Mouse (Mus musculus) heart, embryonic 15.5 days (tissue): ENCODE data around the gene Pla2g4b. TPM values are rescaled to one million over a fixed set of nuclear protein-coding genes. Genes with fewer than 3 reads are reported as not detected.
A peak's percentile ranks its signal among the peaks of the same experiment; 100 is the strongest.

Experiments
- ATAC-seq: fragments of 200-750 bp; cut with Nextera tagmentation; replicated peaks from 2 replicates; pipeline ENCODE4 v1.8.0; 2017; ENCODE audit warnings: low read depth, moderate TSS enrichment; ENCODE audit not compliant: insufficient number of reproducible peaks, insufficient read depth, low FRiP score
- H3K27ac ChIP-seq: fragments of 300-500 bp; sonication (generic); 2 replicates; pipeline ENCODE4 v1.5.1; 2015; ENCODE audit warnings: mild to moderate bottlenecking, inconsistent platforms
- H3K27me3 ChIP-seq: fragments of 300-500 bp; sonication (generic); 2 replicates; pipeline ENCODE4 v1.6.1; 2015; ENCODE audit warnings: inconsistent platforms
- H3K36me3 ChIP-seq: fragments of 300-500 bp; sonication (generic); 2 replicates; pipeline ENCODE4 v1.6.1; 2015; ENCODE audit warnings: mild to moderate bottlenecking, inconsistent platforms
- H3K4me1 ChIP-seq: fragments of 300-500 bp; sonication (generic); replicated peaks from 2 replicates; pipeline ENCODE4 v1.6.1; 2015; ENCODE audit warnings: inconsistent platforms
- H3K4me2 ChIP-seq: fragments of 300-500 bp; sonication (generic); 2 replicates; pipeline ENCODE4 v1.6.1; 2015; ENCODE audit warnings: inconsistent platforms, mild to moderate bottlenecking, moderate library complexity
- H3K4me3 ChIP-seq: fragments of 300-500 bp; sonication (generic); 2 replicates; pipeline ENCODE4 v1.5.1; 2015; ENCODE audit warnings: mild to moderate bottlenecking, inconsistent platforms
- H3K9ac ChIP-seq: fragments of 300-500 bp; sonication (generic); 2 replicates; pipeline ENCODE4 v1.6.1; 2015; ENCODE audit warnings: mild to moderate bottlenecking, inconsistent platforms
- H3K9me3 ChIP-seq: fragments of 300-500 bp; sonication (generic); replicated peaks from 2 replicates; pipeline ENCODE4 v1.6.1; 2016; ENCODE audit warnings: inconsistent platforms
- WGBS: fragments of 180-500 bp; shearing (Covaris S2); methylation state at CpG from one replicate; pipeline ENCODE4 v1.1.7; 2015; ENCODE audit warnings: mixed read lengths; 5-methylcytosine and 5-hydroxymethylcytosine counted together
- polyA plus RNA-seq: library from polyadenylated mRNA; unstranded; fragments of >200 nt; fragmentation: Nextera tagmentation; extraction: Ambion mirVana; gene quantifications from 2 replicates; pipeline ENCODE4 v1.2.1, GENCODE M21; 2015

Gene Pla2g4b
- polyA plus RNA-seq, 1 experiment from 2014 or later, result 1.3 TPM

- H3K9ac ChIP-seq, result 0 out of 2 replicates have a peak overlapping the region, but pooled peaks have one; percentile 10
- no peaks in the 10 kb centered on the region for H3K9me3 ChIP-seq
- 64% methylated on average over 14 of the region's 14 CpGs for WGBS
- no peak overlapping the region for H3K27ac ChIP-seq
- no peak overlapping the region for H3K4me2 ChIP-seq
- ATAC-seq, result no peak
- no peak overlapping the region for H3K4me3 ChIP-seq
- peaks cover 5% of the 10 kb centered on the region for H3K27me3 ChIP-seq
- peaks cover 10% of the 10 kb centered on the region for H3K36me3 ChIP-seq
- H3K4me1 ChIP-seq, result peaks cover 13% of the 10 kb centered on the region
Observed at GRCm38 (mm10) chr2:120046486-120047310, 13.5 kb downstream of the Pla2g4b start.

GRCm38 (mm10) chr2:120048173-120048572 lies 15.0 kb downstream of the Pla2g4b start:
- no peak for ATAC-seq
- H3K27me3 ChIP-seq, result peaks cover 5% of the 10 kb centered on the region
- no peaks in the 10 kb centered on the region for H3K9me3 ChIP-seq
- no peaks in the 10 kb centered on the region for H3K36me3 ChIP-seq
- H3K4me3 ChIP-seq, result no peak overlapping the region
- peaks cover 13% of the 10 kb centered on the region for H3K4me1 ChIP-seq
- H3K9ac ChIP-seq, result no peak overlapping the region
- WGBS, result 74% methylated on average over 9 of the region's 9 CpGs
- no peak overlapping the region for H3K4me2 ChIP-seq
- no peak overlapping the region for H3K27ac ChIP-seq

- 55% methylated on average over 10 of the region's 10 CpGs for WGBS
- no peak overlapping the region for H3K27ac ChIP-seq
- no peaks in the 10 kb centered on the region for H3K9me3 ChIP-seq
- no peak overlapping the region for H3K4me2 ChIP-seq
- no peaks in the 10 kb centered on the region for H3K36me3 ChIP-seq
- no peak for ATAC-seq
- H3K4me1 ChIP-seq, result peaks cover 12% of the 10 kb centered on the region
- no peak overlapping the region for H3K9ac ChIP-seq
- peaks cover 5% of the 10 kb centered on the region for H3K27me3 ChIP-seq
- H3K4me3 ChIP-seq, result no peak overlapping the region
Observed at GRCm38 (mm10) chr2:120049632-120050274, 16.5 kb downstream of the Pla2g4b start.

- Histone ChIP-seq H3K4me1 (peaks cover 26% of the 10 kb centered on the region), H3K4me2 (no peak overlapping the region), H3K27ac (no peak overlapping the region), H3K4me3 (no peak overlapping the region), H3K27me3 (peaks cover 5% of the 10 kb centered on the region), H3K9ac (no peak overlapping the region), H3K36me3 (no peaks in the 10 kb centered on the region), H3K9me3 (no peaks in the 10 kb centered on the region)
- no peak for ATAC-seq
- 46% methylated on average over 6 of the region's 6 CpGs for WGBS
Observed at GRCm38 (mm10) chr2:120051405-120051804, 18.2 kb downstream of the Pla2g4b start.

GRCm38 (mm10) chr2:120054771-120055552 lies 21.7 kb downstream of the Pla2g4b start:
- Histone ChIP-seq H3K4me3 (no peak overlapping the region), H3K27me3 (peaks cover 5% of the 10 kb centered on the region; the same call in 1 of the 2 replicates), H3K9ac (no peak overlapping the region), H3K4me2 (no peak overlapping the region), H3K27ac (peak overlapping the region; percentile 76), H3K4me1 (peaks cover 30% of the 10 kb centered on the region), H3K9me3 (no peaks in the 10 kb centered on the region), H3K36me3 (no peaks in the 10 kb centered on the region)
- peak; percentile 37; the same call in 1 of the 2 replicates for ATAC-seq
- WGBS, result 50% methylated on average over 12 of the region's 12 CpGs

GRCm38 (mm10) chr2:120055923-120056322 lies 22.7 kb downstream of the Pla2g4b start:
- WGBS, result 77% methylated on average over 10 of the region's 10 CpGs
- no peak overlapping the region for H3K4me2 ChIP-seq
- H3K27me3 ChIP-seq, result no peaks in the 10 kb centered on the region
- H3K9ac ChIP-seq, result no peak overlapping the region
- H3K9me3 ChIP-seq, result no peaks in the 10 kb centered on the region
- peaks cover 30% of the 10 kb centered on the region for H3K4me1 ChIP-seq
- H3K27ac ChIP-seq, result no peak overlapping the region
- no peaks in the 10 kb centered on the region for H3K36me3 ChIP-seq
- H3K4me3 ChIP-seq, result no peak overlapping the region
- ATAC-seq, result no peak

GRCm38 (mm10) chr2:120058818-120059217 lies 25.6 kb downstream of the Pla2g4b start:
- Histone ChIP-seq H3K9me3 (no peaks in the 10 kb centered on the region), H3K27ac (no peak overlapping the region), H3K4me1 (peaks cover 30% of the 10 kb centered on the region), H3K4me2 (no peak overlapping the region), H3K9ac (no peak overlapping the region), H3K27me3 (0 out of 2 replicates have a peak, but pooled peaks cover 4% of the 10 kb centered on the region), H3K4me3 (no peak overlapping the region), H3K36me3 (no peaks in the 10 kb centered on the region)
- ATAC-seq, result no peak
- 81% methylated on average over 4 of the region's 4 CpGs for WGBS

GRCm38 (mm10) chr2:120059466-120059865 lies 26.2 kb downstream of the Pla2g4b start:
- Histone ChIP-seq H3K4me2 (no peak overlapping the region), H3K27me3 (0 out of 2 replicates have a peak, but pooled peaks cover 4% of the 10 kb centered on the region), H3K36me3 (no peaks in the 10 kb centered on the region), H3K4me3 (no peak overlapping the region), H3K9ac (no peak overlapping the region), H3K27ac (no peak overlapping the region), H3K4me1 (peaks cover 24% of the 10 kb centered on the region), H3K9me3 (no peaks in the 10 kb centered on the region)
- ATAC-seq, result no peak
- WGBS, result 70% methylated on average over 3 of the region's 3 CpGs

- Histone ChIP-seq H3K9me3 (no peaks in the 10 kb centered on the region), H3K36me3 (no peaks in the 10 kb centered on the region), H3K4me2 (no peak overlapping the region), H3K27me3 (0 out of 2 replicates have a peak, but pooled peaks cover 4% of the 10 kb centered on the region), H3K9ac (no peak overlapping the region), H3K4me3 (no peak overlapping the region), H3K27ac (no peak overlapping the region), H3K4me1 (peaks cover 16% of the 10 kb centered on the region)
- ATAC-seq, result no peak
- WGBS, result 61% methylated on average over 6 of the region's 6 CpGs
Observed at GRCm38 (mm10) chr2:120060190-120060589, 27.0 kb downstream of the Pla2g4b start.

GRCm38 (mm10) chr2:120060651-120061050 lies 27.4 kb downstream of the Pla2g4b start:
- H3K9ac ChIP-seq, result no peak overlapping the region
- 0 out of 2 replicates have a peak, but pooled peaks cover 4% of the 10 kb centered on the region for H3K27me3 ChIP-seq
- H3K9me3 ChIP-seq, result no peaks in the 10 kb centered on the region
- no peaks in the 10 kb centered on the region for H3K36me3 ChIP-seq
- H3K4me1 ChIP-seq, result peaks cover 12% of the 10 kb centered on the region
- no peak overlapping the region for H3K4me3 ChIP-seq
- no peak overlapping the region for H3K4me2 ChIP-seq
- 72% methylated on average over 9 of the region's 9 CpGs for WGBS
- H3K27ac ChIP-seq, result no peak overlapping the region
- ATAC-seq, result no peak

- H3K4me3 ChIP-seq, result no peak overlapping the region
- no peaks in the 10 kb centered on the region; the same call in 1 of the 2 replicates for H3K4me1 ChIP-seq
- no peak overlapping the region for H3K27ac ChIP-seq
- no peaks in the 10 kb centered on the region for H3K36me3 ChIP-seq
- no peak overlapping the region for H3K4me2 ChIP-seq
- 0 out of 2 replicates have a peak, but pooled peaks cover 4% of the 10 kb centered on the region for H3K27me3 ChIP-seq
- no peak overlapping the region for H3K9ac ChIP-seq
- H3K9me3 ChIP-seq, result no peaks in the 10 kb centered on the region
- ATAC-seq, result no peak
- 79% methylated on average over 8 of the region's 8 CpGs for WGBS
Observed at GRCm38 (mm10) chr2:120062248-120062647, 29.0 kb downstream of the Pla2g4b start.
